Mouse (Mus musculus) limb, embryonic 10.5 days (tissue): ENCODE data around the gene Hoxd9. TPM values are rescaled to one million over a fixed set of nuclear protein-coding genes. Genes with fewer than 3 reads are reported as not detected.
A peak's percentile ranks its signal among the peaks of the same experiment; 100 is the strongest.

Source experiments
- DNase-seq: peaks from one replicate; pipeline ENCODE4 v3.0.0-alpha.2; 2017; ENCODE audit warnings: low spot score
- H3K27ac ChIP-seq: fragments of 300-500 bp; sonication (generic); 2 replicates; pipeline ENCODE4 v1.5.1; 2016; ENCODE audit warnings: mild to moderate bottlenecking
- H3K27me3 ChIP-seq: fragments of 300-500 bp; sonication (generic); 2 replicates; pipeline ENCODE4 v1.6.1; 2016; ENCODE audit warnings: low read depth, mild to moderate bottlenecking; ENCODE audit not compliant: poor library complexity, severe bottlenecking
- H3K36me3 ChIP-seq: fragments of 300-500 bp; sonication (generic); 2 replicates; pipeline ENCODE4 v1.6.1; 2016; ENCODE audit warnings: mild to moderate bottlenecking, moderate library complexity
- H3K4me1 ChIP-seq: fragments of 300-500 bp; sonication (generic); 2 replicates; pipeline ENCODE4 v1.6.1; 2016
- H3K4me3 ChIP-seq: fragments of 300-500 bp; sonication (generic); 2 replicates; pipeline ENCODE4 v1.5.1; 2016; ENCODE audit warnings: mild to moderate bottlenecking, moderate library complexity
- H3K9me3 ChIP-seq: fragments of 300-500 bp; sonication (generic); replicated peaks from 2 replicates; pipeline ENCODE4 v1.6.1; 2016; ENCODE audit warnings: mild to moderate bottlenecking
- WGBS: fragments of 180-500 bp; shearing (Covaris S2); methylation state at CpG from one replicate; pipeline ENCODE4 v1.1.7; 2016; 5-methylcytosine and 5-hydroxymethylcytosine counted together
- polyA plus RNA-seq: library from polyadenylated mRNA; unstranded; fragments of >200 nt; fragmentation: Nextera tagmentation; extraction: Ambion mirVana; gene quantifications from 2 replicates; pipeline ENCODE4 v1.2.1, GENCODE M21; 2016

Hoxd9 gene
- polyA plus RNA-seq, 1 experiment from 2014 or later: 38.0 TPM

DNA sequence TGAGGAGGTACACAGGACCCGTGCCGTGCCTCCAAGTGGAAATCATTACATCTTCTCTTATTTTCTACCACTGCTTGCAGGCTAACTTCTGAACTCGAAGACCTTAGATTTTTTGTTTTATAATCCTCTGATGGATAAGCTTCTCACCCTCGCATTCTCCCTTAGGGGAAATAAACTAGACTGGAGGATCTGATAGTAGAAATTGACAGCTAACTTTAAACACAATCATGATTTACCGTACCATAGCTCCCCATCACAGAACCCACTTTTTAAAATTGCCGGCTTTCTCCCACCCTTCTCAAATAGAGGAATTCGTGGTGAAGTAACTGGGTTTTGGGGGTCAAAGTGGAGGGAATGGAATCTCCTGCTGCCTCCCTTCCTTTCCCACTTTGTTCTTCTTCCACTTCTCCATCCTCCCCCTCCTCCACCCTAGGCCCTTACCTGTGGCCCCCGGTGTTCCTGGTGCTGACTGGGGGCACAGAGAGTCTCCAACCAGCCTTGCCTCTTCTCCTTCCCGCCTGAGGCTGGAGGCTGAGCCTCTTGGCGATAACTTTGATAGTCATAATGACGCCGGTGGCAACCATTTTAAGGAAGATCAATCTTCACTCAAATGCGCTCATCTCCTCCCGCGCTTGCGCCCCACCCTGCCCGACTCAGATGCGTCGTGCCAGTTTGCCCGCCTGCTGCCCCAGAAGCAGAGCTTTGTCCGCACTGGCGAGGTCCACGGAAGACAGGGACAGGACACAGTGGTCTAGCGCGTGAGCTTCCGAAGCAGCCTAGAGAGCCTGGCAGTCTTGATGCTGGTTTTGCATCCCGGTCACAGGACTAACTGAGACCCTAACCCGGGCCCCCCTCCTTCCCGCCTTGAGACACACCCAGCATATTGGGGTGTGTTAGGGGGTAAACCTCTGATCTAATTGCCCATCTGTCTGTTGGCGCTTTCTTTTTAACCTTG is 36.8 kb upstream of the Hoxd9 start:
- H3K36me3 ChIP-seq: no peaks in the 10 kb centered on the region
- peak overlapping the region; percentile 48 for H3K4me3 ChIP-seq
- DNase-seq: peak; percentile 59
- peaks cover 44% of the 10 kb centered on the region for H3K4me1 ChIP-seq
- H3K27me3 ChIP-seq: peaks cover 100% of the 10 kb centered on the region
- no peaks in the 10 kb centered on the region for H3K9me3 ChIP-seq
- 1% methylated on average over 30 of the region's 30 CpGs for WGBS
- peak overlapping the region; percentile 56; the same call in 1 of the 2 replicates for H3K27ac ChIP-seq

DNA sequence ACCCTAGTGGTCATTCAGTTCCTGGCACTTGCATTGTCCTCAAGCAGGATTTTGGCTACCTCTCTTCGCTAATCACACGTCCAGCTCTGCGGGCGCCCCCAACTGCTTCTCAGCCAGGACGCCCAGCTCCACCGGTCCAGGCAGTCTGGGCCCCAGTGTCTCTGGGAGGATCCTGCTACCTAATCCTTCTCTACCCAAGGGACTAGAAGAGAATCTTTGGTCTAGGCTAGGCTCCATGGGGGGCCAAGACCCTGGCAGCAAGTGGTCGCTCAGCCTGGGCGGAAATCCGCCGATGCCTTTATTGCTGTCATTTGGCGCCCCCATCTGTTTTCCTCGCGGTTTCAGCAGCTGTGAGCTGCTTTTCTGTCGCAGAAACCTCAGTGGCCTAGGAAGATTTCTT is 35.8 kb upstream of the Hoxd9 start:
- under 1% methylated on average over 14 of the region's 14 CpGs for WGBS
- Histone ChIP-seq H3K36me3 (no peaks in the 10 kb centered on the region), H3K27me3 (peaks cover 100% of the 10 kb centered on the region), H3K27ac (no peak overlapping the region; the same call in 1 of the 2 replicates), H3K4me3 (peak overlapping the region; percentile 28; the same call in 1 of the 2 replicates), H3K4me1 (peaks cover 37% of the 10 kb centered on the region), H3K9me3 (no peaks in the 10 kb centered on the region)
- peak; percentile 87 for DNase-seq

DNA sequence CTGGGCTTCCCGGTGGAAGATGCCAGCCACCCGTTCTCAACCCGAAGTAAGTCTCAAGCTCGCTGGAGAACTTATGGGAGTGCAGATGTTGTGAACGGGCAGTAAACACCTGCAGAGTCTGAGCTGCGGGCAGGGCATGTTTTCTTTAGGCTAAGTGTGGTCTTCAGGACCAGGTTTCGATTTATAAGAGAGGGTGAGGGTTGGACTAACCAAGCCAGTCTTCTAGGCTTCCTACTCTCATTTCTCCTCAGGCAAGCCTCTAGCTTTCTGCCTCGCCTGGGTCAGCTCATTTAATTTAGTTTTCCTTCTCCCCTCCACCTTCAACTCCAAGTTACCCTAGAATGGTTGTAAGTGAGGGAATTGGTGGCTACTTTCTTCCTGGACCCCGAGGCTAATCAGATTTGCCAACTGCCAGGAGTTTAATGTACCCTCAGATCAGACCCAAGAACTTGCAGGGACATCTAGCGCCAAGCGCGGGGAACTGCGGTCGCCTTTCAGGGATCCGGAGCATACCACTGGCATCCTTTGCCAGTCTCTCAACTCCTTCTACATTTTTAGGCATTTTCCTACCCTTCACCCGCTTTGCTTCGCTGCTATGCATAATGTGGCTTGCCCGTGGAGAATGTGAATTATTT is 34.1 kb upstream of the Hoxd9 start:
- peak; percentile 77 for DNase-seq
- Histone ChIP-seq H3K36me3 (no peaks in the 10 kb centered on the region), H3K4me1 (peaks cover 41% of the 10 kb centered on the region), H3K9me3 (no peaks in the 10 kb centered on the region), H3K27ac (no peak overlapping the region), H3K27me3 (peaks cover 100% of the 10 kb centered on the region), H3K4me3 (peak overlapping the region; percentile 22; the same call in 1 of the 2 replicates)
- whole genome bisulfite sequencing: 4% methylated on average over 18 of the region's 18 CpGs

DNA sequence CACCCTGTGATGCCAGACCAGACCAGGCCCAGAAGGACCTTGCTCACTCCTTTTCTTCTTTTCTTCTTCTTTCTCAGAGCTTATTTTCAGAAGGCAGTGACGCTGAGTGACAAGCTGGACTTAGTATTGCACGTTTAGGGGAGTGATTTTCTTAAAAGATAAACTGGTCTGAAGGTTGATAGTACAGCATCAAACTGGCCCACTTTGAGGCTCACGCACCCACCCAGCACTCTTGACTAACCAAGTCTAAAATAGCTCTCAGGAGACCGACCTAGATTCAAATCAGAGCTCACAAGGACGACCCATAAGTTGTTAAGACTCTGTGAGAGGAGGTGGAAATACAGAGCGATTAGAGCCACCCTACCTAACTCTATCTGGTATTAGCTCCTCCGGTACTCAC is 31.1 kb upstream of the Hoxd9 start:
- Histone ChIP-seq H3K4me1 (peaks cover 45% of the 10 kb centered on the region), H3K36me3 (no peaks in the 10 kb centered on the region), H3K27ac (no peak overlapping the region), H3K27me3 (peaks cover 100% of the 10 kb centered on the region), H3K9me3 (no peaks in the 10 kb centered on the region), H3K4me3 (peak overlapping the region; percentile 21; the same call in 1 of the 2 replicates)
- 3% methylated on average over 7 of the region's 7 CpGs for WGBS
- DNase-seq: peak; percentile 44

DNA sequence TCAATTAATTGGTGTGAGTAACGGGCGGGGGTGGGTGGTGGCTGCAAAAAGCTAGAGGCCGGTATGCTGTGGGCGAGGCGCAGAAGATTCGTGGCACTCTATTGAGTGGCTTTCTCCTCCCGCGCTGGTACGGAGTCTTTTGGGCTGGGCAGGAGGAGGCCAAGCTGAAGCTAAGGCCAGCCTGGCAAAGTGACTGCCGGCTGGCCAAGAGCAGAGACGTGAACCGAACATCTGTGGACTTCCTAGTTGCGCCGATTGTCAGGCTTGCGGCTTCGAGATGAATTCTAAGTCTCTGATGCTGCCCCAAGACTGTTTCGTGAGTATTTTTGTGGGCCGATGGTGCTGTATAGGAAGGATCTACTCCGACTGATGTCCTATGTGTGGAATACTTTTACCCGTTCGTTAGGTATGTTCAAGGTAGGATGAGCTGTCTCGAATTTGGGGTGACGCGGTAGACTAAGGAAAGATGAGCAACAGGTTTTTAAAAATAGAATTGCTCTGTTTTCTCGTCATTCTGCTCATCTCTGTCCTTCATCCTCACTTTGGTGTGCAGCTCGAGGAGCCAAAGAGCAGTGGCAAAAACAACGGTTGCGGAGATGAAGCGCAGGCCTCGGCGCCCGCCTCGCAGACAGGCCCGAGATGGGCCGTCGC is 30.2 kb upstream of the Hoxd9 start:
- H3K4me3 ChIP-seq: peak overlapping the region; percentile 80
- H3K36me3 ChIP-seq: no peaks in the 10 kb centered on the region
- H3K9me3 ChIP-seq: no peaks in the 10 kb centered on the region
- 1% methylated on average over 36 of the region's 36 CpGs for WGBS
- peaks cover 100% of the 10 kb centered on the region for H3K27me3 ChIP-seq
- peaks cover 48% of the 10 kb centered on the region for H3K4me1 ChIP-seq
- DNase-seq: peak; percentile 76
- H3K27ac ChIP-seq: peak overlapping the region; percentile 90

DNA sequence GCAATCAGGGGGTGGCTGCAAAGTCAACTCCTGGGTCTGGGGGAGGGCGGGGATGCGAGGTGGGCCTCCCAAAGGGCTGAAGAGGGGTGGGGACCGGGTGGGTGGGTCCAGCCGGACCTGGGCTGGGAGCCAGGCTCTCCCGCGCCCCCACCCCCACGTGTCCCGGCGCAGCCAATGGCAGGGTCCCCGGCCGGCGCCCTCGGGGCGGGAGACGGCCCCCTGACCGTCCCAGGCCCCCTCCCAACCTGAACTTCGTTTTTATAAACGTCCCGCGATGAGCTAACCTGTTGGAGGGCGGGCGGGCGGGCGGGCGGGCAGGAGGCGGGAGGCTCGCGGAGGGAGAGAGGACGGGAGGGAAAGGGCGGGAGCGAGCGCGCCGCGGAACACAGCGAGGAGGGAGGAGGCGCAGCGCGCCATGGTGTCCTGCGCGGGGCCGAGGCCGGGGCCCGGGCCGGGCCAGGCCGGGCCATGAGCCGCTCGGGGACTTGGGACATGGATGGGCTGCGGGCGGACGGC is 29.6 kb upstream of the Hoxd9 start, which contains the start of gene Hoxd13:
Gene Hoxd13 (plus strand): TSS at position 469 of the 516 bp plus-strand sequence.
- WGBS: under 1% methylated on average over 41 of the region's 51 CpGs
- Histone ChIP-seq H3K27ac (peak within 1 kb of the TSS; percentile 90), H3K4me1 (peaks cover 53% of the 10 kb centered on the region), H3K9me3 (no peaks in the 10 kb centered on the region), H3K4me3 (peak within 1 kb of the TSS; percentile 80), H3K36me3 (no peaks in the 10 kb centered on the region), H3K27me3 (peaks cover 100% of the 10 kb centered on the region)
- DNase-seq: peak; percentile 78

DNA sequence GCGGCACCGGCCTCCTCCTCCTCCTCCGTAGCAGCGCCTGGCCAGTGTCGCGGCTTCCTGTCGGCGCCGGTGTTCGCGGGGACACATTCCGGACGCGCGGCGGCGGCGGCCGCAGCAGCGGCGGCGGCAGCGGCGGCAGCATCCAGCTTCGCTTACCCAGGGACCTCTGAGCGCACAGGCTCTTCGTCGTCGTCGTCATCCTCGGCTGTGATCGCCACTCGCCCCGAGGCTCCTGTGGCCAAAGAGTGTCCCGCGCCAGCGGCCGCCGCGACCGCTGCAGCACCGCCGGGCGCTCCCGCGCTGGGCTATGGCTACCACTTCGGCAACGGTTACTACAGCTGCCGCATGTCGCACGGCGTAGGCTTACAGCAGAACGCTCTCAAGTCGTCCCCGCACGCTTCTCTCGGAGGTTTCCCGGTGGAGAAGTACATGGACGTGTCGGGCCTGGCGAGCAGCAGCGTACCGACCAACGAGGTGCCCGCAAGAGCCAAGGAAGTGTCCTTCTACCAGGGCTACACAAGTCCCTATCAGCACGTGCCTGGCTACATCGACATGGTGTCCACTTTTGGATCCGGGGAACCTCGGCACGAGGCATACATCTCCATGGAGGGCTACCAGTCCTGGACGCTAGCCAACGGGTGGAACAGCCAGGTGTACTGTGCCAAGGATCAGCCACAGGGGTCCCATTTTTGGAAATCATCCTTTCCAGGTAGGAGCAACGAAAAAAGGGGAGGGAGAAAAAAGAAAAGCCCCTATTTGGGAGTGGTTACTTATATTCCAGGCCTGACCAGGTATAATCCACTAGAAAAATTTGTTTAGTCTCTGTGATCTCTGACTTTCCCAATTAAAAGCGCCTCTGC is 28.9 kb upstream of the Hoxd9 start:
- under 1% methylated on average over 74 of the region's 74 CpGs for WGBS

DNA sequence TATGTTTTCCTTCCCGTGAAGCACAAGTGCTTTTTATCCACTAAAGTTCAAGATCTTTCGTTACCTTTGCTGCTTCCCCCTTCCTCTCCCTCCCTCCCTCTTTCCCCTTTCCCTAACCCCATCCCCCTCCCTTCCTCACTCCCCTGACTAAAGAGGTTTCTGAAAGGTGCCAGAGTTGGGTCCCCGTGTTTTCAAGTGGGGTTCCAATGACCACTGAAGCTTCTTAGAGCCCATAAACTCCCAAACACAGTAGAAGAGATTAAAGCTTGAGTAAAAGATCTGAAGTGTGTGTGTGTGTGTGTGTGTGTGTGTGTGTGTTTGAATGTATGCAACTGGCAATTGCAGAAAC is 28.3 kb upstream of the Hoxd9 start:
- DNase-seq: peak; percentile 47
- WGBS: under 1% methylated on average over 3 of the region's 3 CpGs
- peak overlapping the region; percentile 80 for H3K4me3 ChIP-seq
- peaks cover 100% of the 10 kb centered on the region for H3K27me3 ChIP-seq
- H3K4me1 ChIP-seq: peaks cover 60% of the 10 kb centered on the region
- H3K27ac ChIP-seq: peak overlapping the region; percentile 90
- H3K36me3 ChIP-seq: no peaks in the 10 kb centered on the region
- no peaks in the 10 kb centered on the region for H3K9me3 ChIP-seq

More for the DNA sequence above, 28.9 kb upstream of the Hoxd9 start:
- H3K9me3 ChIP-seq: no peaks in the 10 kb centered on the region
- DNase-seq: no peak
- H3K4me1 ChIP-seq: peaks cover 55% of the 10 kb centered on the region
- no peaks in the 10 kb centered on the region for H3K36me3 ChIP-seq
- peak overlapping the region; percentile 80 for H3K4me3 ChIP-seq
- peaks cover 100% of the 10 kb centered on the region for H3K27me3 ChIP-seq
- H3K27ac ChIP-seq: peak overlapping the region; percentile 90

DNA sequence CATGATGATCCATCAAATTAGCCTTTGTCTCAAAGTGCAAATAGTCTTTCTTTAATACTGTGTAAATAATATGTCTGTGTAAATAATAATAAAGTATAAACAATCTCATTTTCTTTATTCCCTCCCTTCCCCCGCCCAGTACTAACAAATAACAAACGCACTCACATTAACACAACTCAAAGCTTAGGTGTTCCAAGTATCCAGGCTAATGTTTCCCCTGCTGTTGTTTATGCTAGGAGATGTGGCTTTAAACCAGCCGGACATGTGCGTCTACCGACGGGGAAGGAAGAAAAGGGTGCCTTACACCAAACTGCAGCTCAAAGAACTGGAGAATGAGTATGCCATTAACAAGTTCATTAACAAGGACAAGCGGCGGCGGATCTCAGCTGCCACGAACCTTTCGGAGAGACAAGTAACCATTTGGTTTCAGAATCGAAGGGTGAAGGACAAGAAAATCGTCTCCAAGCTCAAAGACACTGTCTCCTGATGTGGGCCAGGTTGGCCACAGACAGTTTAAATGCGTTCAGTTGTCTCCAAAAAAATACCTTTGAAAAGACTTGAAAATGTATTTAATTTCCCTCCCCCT is 27.8 kb upstream of the Hoxd9 start:
- Histone ChIP-seq H3K27me3 (peaks cover 100% of the 10 kb centered on the region), H3K9me3 (no peaks in the 10 kb centered on the region), H3K4me3 (peak overlapping the region; percentile 80), H3K27ac (peak overlapping the region; percentile 64), H3K4me1 (peaks cover 66% of the 10 kb centered on the region), H3K36me3 (no peaks in the 10 kb centered on the region)
- peak; percentile 55 for DNase-seq
- WGBS: under 1% methylated on average over 14 of the region's 14 CpGs

DNA sequence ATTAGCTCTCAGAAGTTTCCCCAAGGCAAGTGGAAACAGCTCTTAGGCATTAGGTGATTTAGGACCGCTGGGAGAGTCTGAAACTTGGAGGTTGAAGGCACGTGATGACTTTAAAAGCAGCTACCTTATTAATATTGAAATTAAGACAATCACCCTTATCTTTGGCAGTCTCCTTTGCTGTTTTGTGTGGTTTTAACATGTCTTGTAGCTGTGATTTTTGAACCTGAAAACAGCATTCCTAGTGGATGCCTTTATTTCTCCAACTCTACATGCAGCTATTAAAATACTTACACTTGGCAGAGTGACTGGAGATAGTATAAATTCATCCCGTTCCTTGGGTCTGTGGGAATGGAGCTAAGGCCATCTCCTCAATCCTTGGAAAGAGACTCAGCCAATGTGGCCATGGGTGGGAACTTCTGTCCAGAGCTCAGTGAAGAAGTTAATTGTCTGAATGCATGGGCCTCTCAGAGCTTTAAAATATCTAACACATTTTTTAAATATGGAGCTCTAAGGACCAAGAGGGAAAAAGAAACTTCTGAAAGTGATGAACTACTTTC is 26.8 kb upstream of the Hoxd9 start:
- H3K4me3 ChIP-seq: peak overlapping the region; percentile 80
- H3K27ac ChIP-seq: 0 out of 2 replicates have a peak overlapping the region, but pooled peaks have one; percentile 64
- whole genome bisulfite sequencing: 3% methylated on average over 3 of the region's 3 CpGs
- no peaks in the 10 kb centered on the region for H3K9me3 ChIP-seq
- peaks cover 100% of the 10 kb centered on the region for H3K27me3 ChIP-seq
- peak; percentile 30 for DNase-seq
- H3K36me3 ChIP-seq: no peaks in the 10 kb centered on the region
- peaks cover 75% of the 10 kb centered on the region for H3K4me1 ChIP-seq

DNA sequence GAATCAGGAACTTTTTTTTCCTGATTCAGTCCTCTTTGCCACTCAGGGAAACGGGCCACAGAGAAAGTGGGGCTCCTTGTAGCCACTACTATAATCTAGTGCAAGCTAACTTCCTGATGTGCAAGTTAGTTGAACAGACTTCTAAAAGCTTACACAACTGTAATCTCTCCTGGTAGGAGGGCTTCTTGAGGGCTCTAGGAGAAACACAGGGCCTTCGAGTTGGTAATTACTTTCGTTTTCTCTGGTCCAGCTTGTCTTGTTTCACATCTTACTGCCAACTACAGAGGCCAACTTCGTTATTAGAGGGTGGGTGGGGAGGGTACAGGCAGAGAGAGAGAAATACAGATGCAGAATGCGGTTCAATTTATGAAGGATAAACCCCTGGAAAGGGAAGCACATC is 25.7 kb upstream of the Hoxd9 start:
- no peak for DNase-seq
- Histone ChIP-seq H3K27me3 (peaks cover 100% of the 10 kb centered on the region), H3K4me3 (peak overlapping the region; percentile 80), H3K27ac (peak overlapping the region; percentile 90), H3K9me3 (no peaks in the 10 kb centered on the region), H3K36me3 (no peaks in the 10 kb centered on the region), H3K4me1 (peaks cover 87% of the 10 kb centered on the region)
- WGBS: 3% methylated on average over 5 of the region's 5 CpGs
